ENCODE assay signal across 22 mouse cellular contexts in the genomic region with DNA sequence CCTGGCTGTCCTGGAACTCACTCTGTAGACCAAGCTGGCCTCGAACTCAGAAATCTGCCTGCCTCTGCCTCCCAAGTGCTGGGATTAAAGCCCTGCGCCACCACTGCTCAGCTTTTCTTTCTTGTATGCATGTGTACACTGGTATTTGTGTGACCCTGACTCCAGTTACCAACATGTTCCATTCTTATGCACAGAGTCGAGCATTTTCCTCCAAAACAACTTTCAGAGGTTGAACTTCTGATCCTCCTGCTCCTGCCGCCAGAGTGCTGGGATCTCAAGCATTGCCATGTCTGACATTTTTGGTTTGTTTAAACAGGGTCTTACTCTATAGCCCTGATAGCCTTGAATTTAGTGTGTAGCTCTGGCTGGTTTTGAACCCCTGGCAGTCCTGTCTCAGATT. TPM values are rescaled to one million over a fixed set of nuclear protein-coding genes. Genes with fewer than 3 reads are reported as not detected.
"Had no signal": no experiment of that assay in that cellular context is flagged by ENCODE, and none has a peak within 500 bp of the region (broad histone marks: within the 10 kb centered on the region; RNA-seq: fewer than 3 reads in every experiment).

No protein-coding gene starts in this region.

- DNase-seq: kidney, adult 8-10 months; kidney, postnatal 10 days; kidney, postnatal 36 days; layer of hippocampus, postnatal 36 days; left cerebral cortex, postnatal 4 days; liver, postnatal 0 days; lung, embryonic 14.5 days; right cerebral cortex, adult 18-20 months; right cerebral cortex, postnatal 14 days; right cerebral cortex, postnatal 4 days; thymus, adult 18-20 months; thymus, postnatal 36 days had no signal

- H3K4me3 ChIP-seq: kidney, embryonic 15.5 days; limb, embryonic 12.5 days; limb, embryonic 15.5 days; midbrain, embryonic 13.5 days had no signal

- H3K36me3 ChIP-seq: kidney, embryonic 15.5 days; limb, embryonic 12.5 days; limb, embryonic 15.5 days; midbrain, embryonic 13.5 days had no signal

- H3K4me2 ChIP-seq: kidney, embryonic 15.5 days; limb, embryonic 12.5 days; limb, embryonic 15.5 days; liver, embryonic 11.5 days; lung, embryonic 14.5 days; midbrain, embryonic 13.5 days had no signal

- H3K27me3 ChIP-seq: kidney, embryonic 15.5 days; limb, embryonic 12.5 days; limb, embryonic 15.5 days had no signal

- H3K27ac ChIP-seq: kidney, embryonic 15.5 days; limb, embryonic 12.5 days; limb, embryonic 15.5 days; liver, embryonic 14.5 days; macrophage; midbrain, embryonic 13.5 days; stomach, postnatal 0 days had no signal

- H3K9me3 ChIP-seq: kidney, embryonic 15.5 days; limb, embryonic 12.5 days; limb, embryonic 15.5 days; midbrain, embryonic 13.5 days had no signal

- H3K9ac ChIP-seq: kidney, embryonic 15.5 days; limb, embryonic 12.5 days; limb, embryonic 15.5 days; liver, embryonic 14.5 days; liver, postnatal 0 days; lung, embryonic 14.5 days; midbrain, embryonic 13.5 days had no signal

- ATAC-seq: liver, postnatal 0 days; lung, postnatal 0 days; midbrain, embryonic 13.5 days; midbrain, embryonic 16.5 days had no signal

RNA-seq across cellular contexts. Expression of a gene that starts 15.4 kb away (rescaled TPM):
- polyA plus RNA-seq: macrophage had no signal
